Mouse (Mus musculus): ENCODE measurements around the gene Axdnd1. TPM values are rescaled to one million over a fixed set of nuclear protein-coding genes. Genes with fewer than 3 reads are reported as not detected.
"Not testable (repeated sequence)": the region's sequence is repeated elsewhere in the genome, so short reads cannot be mapped to it uniquely, and the experiment has no call there.

Axdnd1 gene
- total and polyA plus RNA-seq, 3 experiments: not detected

GRCm38 (mm10) chr1:156310630-156311029, 110.3 kb downstream of the Axdnd1 start, which contains the start of gene Nphs2:
Gene Nphs2, plus strand, starts transcription at chr1:156310727.
- Histone ChIP-seq H3K79me2 (replicated peaks; ENCODE audit: control insufficient read depth, insufficient read depth, low read length) (no peaks in the 10 kb centered on the region), H3K9ac (ENCODE audit: low read depth, low read length) (no peak within 1 kb of the TSS), H3K4me1 (ENCODE audit: control insufficient read depth, insufficient read depth, low read length) (no peaks in the 10 kb centered on the region), H3K36me3 (ENCODE audit: control insufficient read depth, insufficient read depth, low read length) (no peaks in the 10 kb centered on the region), H3K27me3 (ENCODE audit: control insufficient read depth, insufficient read depth, low read length) (peaks cover 3% of the 10 kb centered on the region; the same call in 1 of the 2 replicates), H3K4me3 (no peak within 1 kb of the TSS), H3K27ac (no peak within 1 kb of the TSS)
- 6% methylated on average over 29 of the region's 29 CpGs for WGBS
- TF ChIP-seq POLR2A (IDR thresholded peaks at IDR 0.05; ENCODE audit: insufficient read depth, low read depth, low read length) (no peak), EP300 (IDR thresholded peaks at IDR 0.05; ENCODE audit: insufficient read depth, low read depth, low read length) (no peak), CTCF (IDR thresholded peaks at IDR 0.05) (no peak)
- intact Hi-C loops (cut with DNase I): no loop called here
- no peak for DNase-seq

- Histone ChIP-seq H3K79me2 (replicated peaks; ENCODE audit: control insufficient read depth, insufficient read depth, low read length) (no peaks in the 10 kb centered on the region), H3K27me3 (ENCODE audit: control insufficient read depth, insufficient read depth, low read length) (peaks cover 5% of the 10 kb centered on the region; the same call in 1 of the 2 replicates), H3K4me3 (no peak overlapping the region), H3K27ac (no peak overlapping the region), H3K9ac (ENCODE audit: low read depth, low read length) (no peak overlapping the region), H3K36me3 (ENCODE audit: control insufficient read depth, insufficient read depth, low read length) (no peaks in the 10 kb centered on the region), H3K4me1 (ENCODE audit: control insufficient read depth, insufficient read depth, low read length) (no peaks in the 10 kb centered on the region)
- WGBS: 50% methylated on average over 1 of the region's 1 CpGs
- TF ChIP-seq POLR2A (IDR thresholded peaks at IDR 0.05; ENCODE audit: insufficient read depth, low read depth, low read length): no peak
- no peak for TF ChIP-seq EP300 (IDR thresholded peaks at IDR 0.05; ENCODE audit: insufficient read depth, low read depth, low read length)
- TF ChIP-seq CTCF (IDR thresholded peaks at IDR 0.05): no peak
- no peak for DNase-seq
- intact Hi-C loops (cut with DNase I): no loop called here
Observed at GRCm38 (mm10) chr1:156308595-156308994, 112.4 kb downstream of the Axdnd1 start.

- H3K9ac ChIP-seq (ENCODE audit: low read depth, low read length): peak within 1 kb of the TSS; percentile 53
- H3K4me3 ChIP-seq: peak within 1 kb of the TSS; percentile 45
- TF ChIP-seq POLR2A (IDR thresholded peaks at IDR 0.05; ENCODE audit: insufficient read depth, low read depth, low read length) (no peak), CTCF (IDR thresholded peaks at IDR 0.05) (no peak), EP300 (IDR thresholded peaks at IDR 0.05; ENCODE audit: insufficient read depth, low read depth, low read length) (no peak)
- peak in 1 of 2 experiments; percentile 6 for DNase-seq
- intact Hi-C loops (cut with DNase I): no loop called here
- no peaks in the 10 kb centered on the region for H3K36me3 ChIP-seq (ENCODE audit: control insufficient read depth, insufficient read depth, low read length)
- no peaks in the 10 kb centered on the region for H3K79me2 ChIP-seq (replicated peaks; ENCODE audit: control insufficient read depth, insufficient read depth, low read length)
- peaks cover 1% of the 10 kb centered on the region; the same call in 1 of the 2 replicates for H3K4me1 ChIP-seq (ENCODE audit: control insufficient read depth, insufficient read depth, low read length)
- no peak within 1 kb of the TSS for H3K27ac ChIP-seq
- WGBS: under 1% methylated on average over 78 of the region's 85 CpGs
- peaks cover 11% of the 10 kb centered on the region for H3K27me3 ChIP-seq (ENCODE audit: control insufficient read depth, insufficient read depth, low read length)
Observed at GRCm38 (mm10) chr1:156302911-156303749, 117.8 kb downstream of the Axdnd1 start, which contains the start of gene Tdrd5. Gene Tdrd5, minus strand, starts transcription at chr1:156303664.

DNA sequence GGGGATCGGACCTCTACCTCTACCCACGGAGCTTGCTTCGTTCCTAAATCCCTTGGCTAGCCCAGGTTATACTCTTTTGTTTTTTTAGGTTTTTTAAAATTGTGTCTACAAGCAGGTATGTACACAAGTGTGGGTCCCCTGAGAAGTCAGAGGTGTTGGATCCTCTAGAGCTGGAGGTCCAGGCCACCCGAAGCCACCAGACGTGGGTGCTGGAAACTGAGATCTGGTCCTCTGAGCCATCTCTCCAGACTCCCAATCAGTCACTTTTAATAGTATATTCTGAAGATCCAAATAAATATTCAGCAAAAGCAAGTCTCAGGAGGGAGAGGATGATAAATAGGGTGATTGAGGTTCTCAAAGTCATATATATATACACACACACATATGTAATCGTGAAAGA, 130.9 kb downstream of the Axdnd1 start:
- intact Hi-C loops (cut with DNase I): no loop called here
- DNase-seq: no peak
- Histone ChIP-seq H3K27me3 (ENCODE audit: control insufficient read depth, insufficient read depth, low read length) (no peaks in the 10 kb centered on the region), H3K9ac (ENCODE audit: low read depth, low read length) (no peak overlapping the region), H3K27ac (no peak overlapping the region), H3K36me3 (ENCODE audit: control insufficient read depth, insufficient read depth, low read length) (no peaks in the 10 kb centered on the region), H3K79me2 (replicated peaks; ENCODE audit: control insufficient read depth, insufficient read depth, low read length) (no peaks in the 10 kb centered on the region), H3K4me3 (no peak overlapping the region), H3K4me1 (ENCODE audit: control insufficient read depth, insufficient read depth, low read length) (no peaks in the 10 kb centered on the region)
- TF ChIP-seq CTCF (IDR thresholded peaks at IDR 0.05): no peak
- TF ChIP-seq POLR2A (IDR thresholded peaks at IDR 0.05; ENCODE audit: insufficient read depth, low read depth, low read length): no peak
- TF ChIP-seq EP300 (IDR thresholded peaks at IDR 0.05; ENCODE audit: insufficient read depth, low read depth, low read length): no peak
- 97% methylated on average over 6 of the region's 6 CpGs for WGBS

DNA sequence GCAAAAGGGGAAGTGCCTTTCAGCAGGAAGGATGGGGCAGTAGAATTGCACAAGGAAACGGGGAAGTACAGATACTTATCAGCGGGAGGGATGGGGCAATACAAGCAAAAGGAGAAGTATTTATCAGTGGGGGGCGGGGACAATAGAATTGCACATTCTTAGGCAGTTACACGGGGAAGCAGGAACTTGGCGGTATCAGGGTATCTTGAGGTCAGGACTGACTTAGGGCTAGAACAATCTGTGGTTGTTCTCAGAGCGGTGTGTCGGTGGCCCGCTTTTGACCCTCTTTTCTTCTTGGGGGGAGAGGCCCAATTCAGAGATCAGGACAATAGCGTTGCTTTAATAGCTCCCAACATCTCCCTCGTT, 131.8 kb downstream of the Axdnd1 start:
- H3K79me2 ChIP-seq (replicated peaks; ENCODE audit: control insufficient read depth, insufficient read depth, low read length); H3K4me3 ChIP-seq; intact Hi-C loops (cut with DNase I); H3K9ac ChIP-seq (ENCODE audit: low read depth, low read length); H3K4me1 ChIP-seq (ENCODE audit: control insufficient read depth, insufficient read depth, low read length); H3K36me3 ChIP-seq (ENCODE audit: control insufficient read depth, insufficient read depth, low read length); H3K27me3 ChIP-seq (ENCODE audit: control insufficient read depth, insufficient read depth, low read length); H3K27ac ChIP-seq; DNase-seq: not testable (repeated sequence)
- 39% methylated on average over 10 of the region's 10 CpGs for WGBS

- Histone ChIP-seq H3K79me2 (replicated peaks; ENCODE audit: control insufficient read depth, insufficient read depth, low read length) (no peaks in the 10 kb centered on the region), H3K4me1 (ENCODE audit: control insufficient read depth, insufficient read depth, low read length) (no peaks in the 10 kb centered on the region; the same call in 1 of the 2 replicates), H3K36me3 (ENCODE audit: control insufficient read depth, insufficient read depth, low read length) (no peaks in the 10 kb centered on the region), H3K27me3 (ENCODE audit: control insufficient read depth, insufficient read depth, low read length) (no peaks in the 10 kb centered on the region), H3K27ac (no peak overlapping the region), H3K9ac (ENCODE audit: low read depth, low read length) (no peak overlapping the region), H3K4me3 (no peak overlapping the region)
- TF ChIP-seq CTCF (IDR thresholded peaks at IDR 0.05): no peak
- no peak for TF ChIP-seq POLR2A (IDR thresholded peaks at IDR 0.05; ENCODE audit: insufficient read depth, low read depth, low read length)
- no peak for TF ChIP-seq EP300 (IDR thresholded peaks at IDR 0.05; ENCODE audit: insufficient read depth, low read depth, low read length)
- WGBS: 68% methylated on average over 9 of the region's 9 CpGs
- intact Hi-C loops (cut with DNase I): no loop called here
- DNase-seq: no peak
Observed at GRCm38 (mm10) chr1:156288556-156289221, 132.3 kb downstream of the Axdnd1 start.

All from heart, adult 2 months (tissue).